Mouse (Mus musculus): ENCODE results near the gene Sun2.

- no peak for TF ChIP-seq CTCF (conservative IDR thresholded peaks at IDR 0.05 in 1 of 2, IDR thresholded peaks at IDR 0.05 in 1 of 2; ENCODE audit: low read depth in 2 of 2, low read length in 2 of 2)
- no peak for TF ChIP-seq USF1 (IDR thresholded peaks at IDR 0.05; ENCODE audit: low read depth, low read length)
- no peak for TF ChIP-seq BHLHE40 (IDR thresholded peaks at IDR 0.05; ENCODE audit: low read depth, low read length)
- no peak for TF ChIP-seq TCF12 (IDR thresholded peaks at IDR 0.05; ENCODE audit: low read depth, low read length)
- TF ChIP-seq EP300 (IDR thresholded peaks at IDR 0.05; ENCODE audit: low read length), result no peak
- TF ChIP-seq MAX (IDR thresholded peaks at IDR 0.05; ENCODE audit: low read length), result no peak
- TF ChIP-seq ZKSCAN1 (IDR thresholded peaks at IDR 0.05; ENCODE audit: borderline replicate concordance, low read depth, low read length), result no peak
- no peak for TF ChIP-seq IRF4 (IDR thresholded peaks at IDR 0.05; ENCODE audit: low read depth, low read length)
These were observed 1.7 kb upstream of the Sun2 start for GRCm38 (mm10) chr15:79744001-79744400.

Measured in CH12.LX (cell line).